Mouse (Mus musculus) myocyte (in vitro differentiated cells): ENCODE data around the gene Lrrc46.

Source experiments
- CEBPB ChIP-seq: IDR thresholded peaks from 2 replicates; pipeline ENCODE4 v1.6.1; 2011; ENCODE audit warnings: mild to moderate bottlenecking, moderate library complexity; ENCODE audit not compliant: poor library complexity, insufficient read depth, severe bottlenecking
- MAX ChIP-seq: IDR thresholded peaks from one replicate; pipeline ENCODE4 v1.6.1; 2011; ENCODE audit warnings: low read depth, mild to moderate bottlenecking, control low read depth
- MYOD1 ChIP-seq, 3 experiments: IDR thresholded peaks; one replicate each; pipeline ENCODE4 v1.6.1; 2011; ENCODE audit warnings: control low read depth in 2 of 3, low read depth in 2 of 3, mild to moderate bottlenecking in 2 of 3, moderate library complexity in 1 of 3; ENCODE audit not compliant: insufficient read length in 2 of 3, control insufficient read depth in 1 of 3
- MYOG ChIP-seq, 3 experiments: IDR thresholded peaks; one replicate each; pipeline ENCODE4 v1.6.1; 2011; ENCODE audit warnings: control low read depth in 2 of 3, low read depth in 2 of 3, mild to moderate bottlenecking in 2 of 3; ENCODE audit not compliant: insufficient read length in 2 of 3, control insufficient read depth in 1 of 3, insufficient read depth in 1 of 3
- POLR2A ChIP-seq: IDR thresholded peaks from one replicate; pipeline ENCODE4 v1.6.1; 2011; ENCODE audit warnings: low read depth, mild to moderate bottlenecking, control low read depth, moderate library complexity; ENCODE audit not compliant: insufficient read length
- POLR2AphosphoS2 ChIP-seq: IDR thresholded peaks from one replicate; pipeline ENCODE4 v1.6.1; 2011; ENCODE audit warnings: low read depth, control low read depth; ENCODE audit not compliant: insufficient read length
- SRF ChIP-seq: IDR thresholded peaks from one replicate; pipeline ENCODE4 v1.6.1; 2011; ENCODE audit warnings: low read depth; ENCODE audit not compliant: control insufficient read depth, insufficient read length
- USF1 ChIP-seq: IDR thresholded peaks from one replicate; pipeline ENCODE4 v1.6.1; 2011; ENCODE audit warnings: low read depth, mild to moderate bottlenecking, control low read depth, moderate library complexity

- TF ChIP-seq USF1 (no peak), POLR2A (no peak), POLR2AphosphoS2 (no peak), MAX (no peak), CEBPB (no peak), SRF (no peak), MYOD1 (IDR thresholded peaks at IDR 0.05; ENCODE audit: control insufficient read depth in 1 of 3, insufficient read length in 2 of 3, low read depth in 2 of 3) (no peak), MYOG (IDR thresholded peaks at IDR 0.05; ENCODE audit: control insufficient read depth in 1 of 3, insufficient read depth in 1 of 3, insufficient read length in 2 of 3, low read depth in 2 of 3) (no peak)
Measured at GRCm38 (mm10) chr11:96995836-96996772, 45.1 kb downstream of the Lrrc46 start.
